Mouse (Mus musculus) embryonic facial prominence, embryonic 15.5 days (tissue): ENCODE results near the gene Zfp316. TPM values are rescaled to one million over a fixed set of nuclear protein-coding genes. Genes with fewer than 3 reads are reported as not detected.

Experiments
- ATAC-seq: fragments of 200-750 bp; cut with Nextera tagmentation; 2 replicates; pipeline ENCODE4 v1.8.0; 2017; ENCODE audit warnings: low read depth, moderate TSS enrichment; ENCODE audit not compliant: insufficient number of reproducible peaks, low FRiP score, low TSS enrichment
- H3K27ac ChIP-seq: fragments of 300-500 bp; sonication (generic); replicated peaks from 2 replicates; pipeline ENCODE4 v1.5.1; 2015; ENCODE audit warnings: mild to moderate bottlenecking, inconsistent platforms
- H3K27me3 ChIP-seq: fragments of 300-500 bp; sonication (generic); 2 replicates; pipeline ENCODE4 v1.6.1; 2015; ENCODE audit warnings: inconsistent platforms
- H3K36me3 ChIP-seq: fragments of 300-500 bp; sonication (generic); 2 replicates; pipeline ENCODE4 v1.6.1; 2015; ENCODE audit warnings: mild to moderate bottlenecking, inconsistent platforms
- H3K4me1 ChIP-seq: fragments of 300-500 bp; sonication (generic); 2 replicates; pipeline ENCODE4 v1.6.1; 2015; ENCODE audit warnings: inconsistent platforms
- H3K4me2 ChIP-seq: fragments of 300-500 bp; sonication (generic); replicated peaks from 2 replicates; pipeline ENCODE4 v1.6.1; 2015; ENCODE audit warnings: mild to moderate bottlenecking, inconsistent platforms
- H3K4me3 ChIP-seq: fragments of 300-500 bp; sonication (generic); replicated peaks from 2 replicates; pipeline ENCODE4 v1.5.1; 2015; ENCODE audit warnings: mild to moderate bottlenecking, inconsistent platforms
- H3K9ac ChIP-seq: fragments of 300-500 bp; sonication (generic); 2 replicates; pipeline ENCODE4 v1.6.1; 2015; ENCODE audit warnings: inconsistent platforms
- H3K9me3 ChIP-seq: fragments of 300-500 bp; sonication (generic); replicated peaks from 2 replicates; pipeline ENCODE4 v1.6.1; 2016; ENCODE audit warnings: inconsistent platforms
- WGBS: fragments of 180-500 bp; shearing (Covaris S2); methylation state at CpG from one replicate; pipeline ENCODE4 v1.1.7; 2015; 5-methylcytosine and 5-hydroxymethylcytosine counted together
- polyA plus RNA-seq: library from polyadenylated mRNA; unstranded; fragments of >200 nt; fragmentation: Nextera tagmentation; extraction: Ambion mirVana; gene quantifications from 2 replicates; pipeline ENCODE4 v1.2.1, GENCODE M21; 2015

The Zfp316 gene
- polyA plus RNA-seq, 1 experiment from 2014 or later: 5.2 TPM

DNA sequence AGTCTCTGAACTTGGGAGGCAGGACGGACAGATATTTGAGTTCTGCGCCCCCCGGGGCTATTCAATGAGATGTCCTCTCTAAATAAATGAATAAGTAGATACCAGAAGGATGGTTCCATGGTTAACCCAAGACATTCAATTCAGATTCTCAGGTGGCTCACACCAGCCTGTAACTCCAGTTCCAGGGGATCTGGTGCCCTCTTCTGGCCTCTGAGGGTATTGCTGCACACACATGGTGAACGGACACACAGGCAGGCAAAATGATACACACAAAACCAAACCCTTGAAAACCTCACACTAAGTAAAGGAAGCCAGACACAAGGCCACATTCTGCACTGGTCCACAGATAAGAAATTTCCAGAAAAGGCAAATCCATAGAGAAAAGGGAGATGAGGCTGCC is 29.9 kb upstream of the Zfp316 start:
- Histone ChIP-seq H3K36me3 (peaks cover 56% of the 10 kb centered on the region), H3K9me3 (no peaks in the 10 kb centered on the region), H3K27ac (no peak overlapping the region), H3K4me1 (no peaks in the 10 kb centered on the region), H3K9ac (no peak overlapping the region), H3K27me3 (no peaks in the 10 kb centered on the region), H3K4me3 (no peak overlapping the region), H3K4me2 (no peak overlapping the region)
- 88% methylated on average over 4 of the region's 4 CpGs for WGBS
- ATAC-seq: no peak

DNA sequence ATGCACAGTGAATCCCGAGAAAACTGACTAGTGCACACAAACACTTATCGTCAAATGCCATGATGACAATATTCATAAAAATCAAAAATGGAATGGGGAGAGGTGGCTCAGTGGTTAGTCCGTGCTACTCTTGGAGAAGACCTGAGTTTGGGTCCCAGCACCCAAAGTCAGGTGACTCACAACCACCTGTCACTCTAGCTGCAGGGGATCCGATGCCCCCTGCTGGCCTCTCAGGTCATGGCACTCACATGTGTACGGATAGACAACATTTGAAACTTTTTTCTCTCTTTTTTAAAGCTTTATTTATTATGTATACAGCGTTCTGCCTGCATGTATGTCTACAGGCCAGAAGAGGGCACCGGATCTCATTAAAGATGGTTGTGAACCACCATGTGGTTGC is 28.6 kb upstream of the Zfp316 start:
- 91% methylated on average over 7 of the region's 7 CpGs for WGBS
- H3K4me2 ChIP-seq: no peak overlapping the region
- H3K4me3 ChIP-seq: no peak overlapping the region
- H3K9ac ChIP-seq: no peak overlapping the region
- H3K4me1 ChIP-seq: peaks cover 10% of the 10 kb centered on the region
- H3K27ac ChIP-seq: no peak overlapping the region
- peaks cover 13% of the 10 kb centered on the region for H3K27me3 ChIP-seq
- H3K36me3 ChIP-seq: peaks cover 47% of the 10 kb centered on the region
- ATAC-seq: no peak
- no peaks in the 10 kb centered on the region for H3K9me3 ChIP-seq

DNA sequence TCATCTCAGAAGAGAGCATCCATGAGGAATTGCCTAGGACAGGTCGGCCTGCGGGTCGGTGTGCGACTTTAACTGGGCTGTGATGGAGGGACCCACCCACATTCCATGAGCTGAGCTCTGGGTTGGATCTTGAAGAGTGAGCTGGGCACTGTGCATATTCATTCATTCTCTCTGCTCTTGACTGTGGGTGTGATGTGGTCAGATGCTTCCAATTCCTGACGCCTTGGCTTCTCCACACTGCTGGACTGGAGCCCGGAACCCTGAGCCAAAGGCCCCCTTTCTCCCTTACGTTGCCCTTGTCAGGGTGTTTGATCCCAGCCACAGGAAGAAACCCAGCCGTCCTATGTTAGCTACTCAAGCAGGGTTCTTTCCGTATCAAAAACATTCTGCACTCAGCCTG is 28.2 kb upstream of the Zfp316 start:
- no peak overlapping the region for H3K9ac ChIP-seq
- no peak overlapping the region for H3K27ac ChIP-seq
- H3K27me3 ChIP-seq: peaks cover 17% of the 10 kb centered on the region
- peaks cover 13% of the 10 kb centered on the region for H3K4me1 ChIP-seq
- ATAC-seq: no peak
- H3K9me3 ChIP-seq: no peaks in the 10 kb centered on the region
- no peak overlapping the region for H3K4me3 ChIP-seq
- H3K36me3 ChIP-seq: peaks cover 43% of the 10 kb centered on the region
- 82% methylated on average over 9 of the region's 9 CpGs for WGBS
- no peak overlapping the region for H3K4me2 ChIP-seq

DNA sequence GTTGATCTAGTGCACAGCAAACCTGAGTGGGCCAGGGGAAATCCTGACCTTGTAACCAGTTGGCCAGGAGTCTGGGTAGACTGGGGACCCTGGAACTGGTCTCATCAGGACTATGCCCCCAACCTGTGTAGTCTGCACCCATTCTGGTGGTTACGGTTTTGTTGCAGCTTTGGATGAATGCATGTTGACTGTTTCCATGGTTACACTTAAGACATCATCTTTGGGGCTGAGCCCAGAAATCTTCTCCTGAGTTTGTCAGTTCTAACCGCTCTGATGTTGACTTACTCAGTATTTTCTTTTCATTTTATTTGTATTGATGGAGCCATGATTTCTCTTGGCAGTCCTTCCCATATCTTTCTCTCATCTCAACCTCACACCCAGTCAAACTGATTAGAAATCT is 25.5 kb upstream of the Zfp316 start:
- WGBS: 76% methylated on average over 2 of the region's 2 CpGs

DNA sequence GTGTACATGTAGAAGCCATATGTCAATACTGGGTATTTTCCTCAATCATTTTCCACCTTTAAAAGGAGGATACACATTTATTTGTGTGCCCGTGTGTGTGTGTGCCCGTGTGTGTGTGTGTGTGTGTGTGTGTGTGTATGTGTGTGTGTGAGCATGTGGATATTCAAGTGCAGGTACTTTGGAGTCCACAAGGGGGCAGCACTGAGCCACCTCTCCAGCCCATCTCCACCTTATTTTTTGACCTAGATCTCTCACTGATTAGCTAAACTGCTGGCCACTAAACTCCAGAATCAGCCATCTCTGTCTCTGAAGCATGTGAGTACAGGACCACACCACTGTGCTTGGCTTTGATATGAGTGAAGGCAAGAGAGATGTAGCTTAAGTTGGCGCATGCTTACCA is 25.0 kb upstream of the Zfp316 start:
- no peak overlapping the region for H3K27ac ChIP-seq
- peaks cover 12% of the 10 kb centered on the region for H3K36me3 ChIP-seq
- no peaks in the 10 kb centered on the region for H3K9me3 ChIP-seq
- WGBS: 89% methylated on average over 3 of the region's 3 CpGs
- H3K4me3 ChIP-seq: no peak overlapping the region
- peaks cover 20% of the 10 kb centered on the region for H3K4me1 ChIP-seq
- H3K9ac ChIP-seq: no peak overlapping the region
- H3K27me3 ChIP-seq: peaks cover 48% of the 10 kb centered on the region
- no peak overlapping the region for H3K4me2 ChIP-seq
- no peak for ATAC-seq

More for the DNA sequence above, 25.5 kb upstream of the Zfp316 start:
- H3K9me3 ChIP-seq: no peaks in the 10 kb centered on the region
- H3K36me3 ChIP-seq: peaks cover 17% of the 10 kb centered on the region
- H3K9ac ChIP-seq: no peak overlapping the region
- peaks cover 20% of the 10 kb centered on the region for H3K4me1 ChIP-seq
- no peak for ATAC-seq
- H3K27me3 ChIP-seq: peaks cover 43% of the 10 kb centered on the region
- H3K4me3 ChIP-seq: no peak overlapping the region
- no peak overlapping the region for H3K4me2 ChIP-seq
- no peak overlapping the region for H3K27ac ChIP-seq

DNA sequence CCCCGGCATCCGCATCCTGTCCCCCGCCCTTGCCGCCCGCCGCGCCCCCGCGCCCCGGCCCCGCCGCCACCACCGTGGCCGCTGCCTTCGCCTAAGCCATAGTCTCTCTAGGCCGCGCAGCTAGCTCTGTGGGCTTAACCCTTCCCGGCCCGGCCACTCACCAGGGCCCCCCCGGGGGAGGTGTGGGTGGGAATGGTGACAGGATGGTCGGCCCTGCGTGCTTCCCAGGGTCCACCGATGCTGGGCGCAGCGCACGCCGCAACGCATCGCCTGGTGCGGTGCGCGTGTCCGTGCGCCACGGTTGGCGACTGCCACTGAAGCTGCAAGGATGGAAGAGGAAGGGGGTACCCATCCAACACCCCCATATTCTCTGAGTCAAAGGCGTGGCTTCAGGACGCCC is 23.6 kb upstream of the Zfp316 start, which contains the start of gene Zfp853:
TSS of gene Zfp853 (minus strand) at position 220 of the 400 bp plus-strand sequence.
- Histone ChIP-seq H3K9ac (peak within 1 kb of the TSS; percentile 29), H3K4me3 (peak within 1 kb of the TSS; percentile 55), H3K4me1 (peaks cover 24% of the 10 kb centered on the region), H3K27ac (no peak within 1 kb of the TSS), H3K27me3 (peaks cover 63% of the 10 kb centered on the region), H3K36me3 (no peaks in the 10 kb centered on the region), H3K4me2 (peak within 1 kb of the TSS; percentile 82), H3K9me3 (no peaks in the 10 kb centered on the region)
- peak; percentile 15; the same call in 1 of the 2 replicates for ATAC-seq
- under 1% methylated on average over 37 of the region's 38 CpGs for WGBS

DNA sequence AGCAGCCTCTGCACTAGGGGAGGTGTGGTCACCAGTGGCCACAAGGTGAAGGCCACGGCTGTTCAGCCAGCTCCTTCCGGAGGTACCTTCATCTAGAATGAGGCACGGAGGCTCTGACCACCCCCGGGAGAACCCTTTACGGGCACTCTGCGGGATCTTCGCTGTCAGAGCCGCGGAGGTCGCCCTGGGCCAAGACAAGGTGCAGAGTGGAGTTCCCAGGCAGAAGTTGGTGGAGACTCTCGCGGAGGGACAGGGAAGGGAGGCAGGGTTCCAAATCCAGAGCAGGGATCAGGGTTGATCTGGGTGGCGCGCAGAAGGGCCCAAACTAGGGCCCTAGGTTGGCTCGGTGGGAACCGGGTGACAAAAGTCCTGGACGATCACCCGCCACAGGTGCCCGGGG is 23.1 kb upstream of the Zfp316 start:
- Histone ChIP-seq H3K4me3 (peak overlapping the region; percentile 55), H3K4me1 (peaks cover 29% of the 10 kb centered on the region), H3K36me3 (no peaks in the 10 kb centered on the region), H3K4me2 (peak overlapping the region; percentile 82), H3K9me3 (no peaks in the 10 kb centered on the region), H3K27me3 (peaks cover 68% of the 10 kb centered on the region), H3K9ac (peak overlapping the region; percentile 29; the same call in 1 of the 2 replicates), H3K27ac (no peak overlapping the region)
- no peak for ATAC-seq
- 2% methylated on average over 19 of the region's 19 CpGs for WGBS

DNA sequence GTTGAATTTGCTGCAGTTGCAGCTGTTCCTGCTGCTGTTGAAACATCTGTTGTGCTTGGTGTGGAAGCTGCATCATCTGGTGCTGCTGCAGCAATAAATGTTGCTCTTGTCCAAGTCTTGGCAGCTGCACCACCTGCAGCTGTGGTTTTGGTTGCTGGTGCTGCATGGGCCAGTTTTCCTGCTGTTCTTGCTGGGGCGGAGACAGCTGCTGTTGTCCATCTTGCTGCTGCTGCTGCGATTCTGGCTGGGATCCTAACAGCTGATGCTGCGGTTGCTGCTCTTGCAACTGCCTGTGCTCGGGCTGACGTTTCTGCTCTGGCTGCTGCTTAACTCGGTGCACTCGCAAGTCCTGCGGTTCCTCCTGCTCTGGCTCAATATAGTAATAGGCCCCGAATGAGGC is 19.5 kb upstream of the Zfp316 start:
- 67% methylated on average over 9 of the region's 9 CpGs for whole genome bisulfite sequencing
- Histone ChIP-seq H3K4me1 (peaks cover 31% of the 10 kb centered on the region), H3K4me3 (no peak overlapping the region), H3K9me3 (no peaks in the 10 kb centered on the region), H3K4me2 (no peak overlapping the region), H3K9ac (no peak overlapping the region), H3K27ac (no peak overlapping the region), H3K36me3 (no peaks in the 10 kb centered on the region), H3K27me3 (peaks cover 85% of the 10 kb centered on the region)
- no peak for ATAC-seq

DNA sequence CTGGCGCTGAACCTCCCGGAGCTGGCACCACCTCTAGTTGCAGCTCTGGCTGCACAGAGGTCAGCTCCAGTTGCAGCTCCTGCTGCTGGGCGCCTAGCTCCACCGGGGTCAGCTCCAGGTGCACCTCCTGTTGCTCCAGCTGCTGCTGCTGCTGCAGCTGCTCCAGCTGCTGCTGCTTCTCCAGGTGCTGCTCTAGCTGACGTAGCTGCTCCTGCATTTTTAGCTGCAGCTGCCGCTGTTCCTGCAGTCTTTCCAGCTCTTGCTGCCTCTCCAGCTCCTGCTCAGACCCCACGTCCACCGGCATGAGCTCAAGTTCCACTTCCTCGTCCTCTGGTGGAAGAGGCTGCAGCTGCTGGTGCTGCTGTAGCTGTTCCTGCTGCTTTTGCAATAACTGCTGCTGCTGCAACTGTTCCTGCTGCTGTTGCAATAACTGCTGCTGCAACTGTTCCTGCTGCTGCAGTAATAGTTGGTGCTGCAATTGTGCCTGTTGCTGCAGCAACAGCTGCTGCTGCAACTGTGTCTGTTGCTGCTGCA is 18.6 kb upstream of the Zfp316 start:
- Histone ChIP-seq H3K4me3 (peak overlapping the region; percentile 26), H3K4me2 (peak overlapping the region; percentile 40), H3K9ac (no peak overlapping the region), H3K27me3 (peaks cover 77% of the 10 kb centered on the region), H3K36me3 (no peaks in the 10 kb centered on the region), H3K27ac (no peak overlapping the region), H3K9me3 (no peaks in the 10 kb centered on the region), H3K4me1 (peaks cover 23% of the 10 kb centered on the region)
- ATAC-seq: no peak
- 13% methylated on average over 9 of the region's 9 CpGs for WGBS

DNA sequence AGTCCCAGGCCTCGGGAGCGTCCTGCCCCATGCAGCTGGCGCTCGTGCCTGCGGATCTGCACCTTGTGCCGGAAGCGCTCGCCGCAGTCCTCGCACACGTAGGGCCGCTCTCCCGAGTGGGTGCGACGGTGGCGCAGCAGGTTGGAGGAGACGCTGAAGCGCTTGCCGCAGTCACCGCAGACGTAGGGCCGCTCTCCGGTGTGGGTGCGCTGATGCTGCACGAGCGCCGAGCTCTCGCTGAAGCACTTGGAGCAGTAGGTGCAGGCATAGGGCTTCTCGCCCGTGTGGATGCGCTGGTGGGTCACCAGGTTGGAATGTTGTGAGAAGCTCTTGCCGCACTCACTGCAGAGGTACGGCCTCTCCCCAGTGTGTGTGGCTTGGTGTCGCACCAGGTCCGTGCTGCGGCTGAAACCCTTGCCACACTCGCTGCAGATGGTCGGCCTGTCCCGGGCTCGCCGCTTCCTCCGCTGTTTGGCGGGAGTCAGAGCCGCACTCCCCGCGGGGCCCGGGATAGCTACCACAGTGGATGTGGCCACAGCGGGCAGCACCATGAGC is 18.0 kb upstream of the Zfp316 start:
- Histone ChIP-seq H3K9me3 (no peaks in the 10 kb centered on the region), H3K27me3 (peaks cover 71% of the 10 kb centered on the region), H3K4me3 (peak overlapping the region; percentile 26), H3K36me3 (no peaks in the 10 kb centered on the region), H3K4me2 (peak overlapping the region; percentile 40), H3K27ac (no peak overlapping the region), H3K9ac (no peak overlapping the region), H3K4me1 (peaks cover 18% of the 10 kb centered on the region)
- 8% methylated on average over 48 of the region's 48 CpGs for WGBS
- no peak for ATAC-seq

DNA sequence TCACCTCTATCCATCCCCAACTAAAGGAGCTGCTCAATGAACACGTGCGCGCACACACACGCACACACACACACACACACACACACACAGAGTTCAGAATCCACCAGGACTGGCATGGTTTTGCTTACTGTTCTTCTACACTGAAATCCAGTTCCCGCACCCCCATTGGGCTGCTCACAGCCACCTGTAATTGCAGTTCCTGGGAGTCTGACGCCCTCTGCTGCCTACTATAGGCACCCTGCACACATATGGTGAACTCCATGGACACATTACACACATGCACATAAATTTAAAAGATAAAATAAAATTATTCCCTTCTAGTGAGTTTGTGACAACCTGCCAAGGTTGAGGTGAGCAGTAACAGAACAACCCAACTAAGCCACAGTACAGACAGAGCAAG is 14.9 kb upstream of the Zfp316 start:
- ATAC-seq: no peak
- Histone ChIP-seq H3K4me3 (no peak overlapping the region), H3K9me3 (no peaks in the 10 kb centered on the region), H3K9ac (no peak overlapping the region), H3K36me3 (no peaks in the 10 kb centered on the region), H3K4me1 (peaks cover 12% of the 10 kb centered on the region), H3K4me2 (no peak overlapping the region), H3K27ac (no peak overlapping the region), H3K27me3 (peaks cover 45% of the 10 kb centered on the region)
- 43% methylated on average over 6 of the region's 6 CpGs for WGBS

DNA sequence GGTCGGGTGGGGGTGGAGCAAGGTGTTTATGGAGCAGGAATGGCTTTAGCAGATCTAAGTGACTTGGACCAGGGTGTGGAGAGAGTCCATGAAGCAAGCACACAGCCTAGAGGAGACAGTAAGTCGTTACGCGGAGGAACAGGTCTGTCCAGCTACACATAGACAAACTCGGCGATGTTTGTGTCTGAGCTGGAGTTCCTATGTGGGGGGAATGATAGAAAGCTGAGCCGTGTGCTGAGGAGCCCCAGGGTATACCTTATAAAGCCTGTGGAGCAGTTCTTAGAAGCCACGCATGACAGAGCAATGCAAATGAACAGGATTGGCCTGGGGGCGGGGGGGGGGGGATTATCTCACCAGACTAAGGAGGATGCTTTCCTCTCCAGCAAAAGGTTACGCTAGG is 9.4 kb upstream of the Zfp316 start:
- no peaks in the 10 kb centered on the region for H3K9me3 ChIP-seq
- no peak for ATAC-seq
- no peak overlapping the region for H3K9ac ChIP-seq
- H3K4me3 ChIP-seq: no peak overlapping the region
- no peak overlapping the region for H3K27ac ChIP-seq
- H3K4me1 ChIP-seq: no peaks in the 10 kb centered on the region
- WGBS: 33% methylated on average over 10 of the region's 10 CpGs
- peaks cover 15% of the 10 kb centered on the region for H3K27me3 ChIP-seq
- H3K4me2 ChIP-seq: no peak overlapping the region
- no peaks in the 10 kb centered on the region for H3K36me3 ChIP-seq
